Mouse (Mus musculus) thymus, postnatal 4 days (tissue): ENCODE data around the gene Zkscan7.

ENCODE experiments used
- DNase-seq: peaks from one replicate; pipeline ENCODE4 v3.0.0; 2021

Zkscan7 gene

DNA sequence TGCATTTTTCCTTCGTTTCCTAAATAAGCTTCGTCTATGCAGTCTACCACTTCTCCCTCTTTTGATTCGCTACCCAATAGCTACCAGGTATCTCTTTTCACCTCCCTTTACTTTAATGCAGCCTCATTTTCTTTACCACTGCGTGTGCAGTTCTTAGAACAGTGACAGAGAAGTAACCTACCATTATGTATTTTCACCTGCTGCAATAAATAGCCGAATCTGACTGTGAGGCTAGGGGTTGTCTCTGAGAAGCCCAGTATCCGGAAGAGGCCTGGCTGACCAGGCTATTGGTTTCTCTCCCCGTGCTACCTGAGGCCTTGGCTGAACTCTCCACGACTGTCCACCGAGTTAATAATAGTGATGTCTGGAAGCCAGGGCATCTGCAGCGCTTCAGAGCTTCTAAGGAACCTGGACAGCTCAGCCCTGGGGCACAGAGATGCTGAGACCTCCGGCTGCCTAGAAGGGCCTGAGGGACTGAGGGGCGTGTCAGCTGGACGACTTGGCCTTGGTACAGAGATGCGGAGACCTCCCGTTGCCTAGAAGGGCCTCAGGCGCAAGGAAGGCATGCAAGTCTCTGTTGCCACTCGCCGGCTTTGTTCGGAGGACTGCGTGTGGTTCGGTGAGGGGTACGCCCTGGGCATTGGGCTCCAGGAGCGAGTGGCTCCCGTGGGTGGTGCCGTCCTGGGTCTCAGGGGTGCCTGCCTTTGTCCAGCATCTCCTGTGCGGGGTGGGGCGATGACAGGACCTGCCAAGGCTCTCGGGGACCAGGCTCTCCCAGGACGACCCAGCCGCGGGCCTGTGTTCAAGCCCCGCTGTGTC is 17.4 kb downstream of the Zkscan7 start:
- DNase-seq, result peak; percentile 13

- DNase-seq, result no peak
These were observed 37.0 kb downstream of the Zkscan7 start for GRCm38 (mm10) chr9:122922436-122922835.

- DNase-seq, result peak; percentile 16
These were observed 37.5 kb downstream of the Zkscan7 start, which contains the start of gene Zfp105 for GRCm38 (mm10) chr9:122922936-122923381. Zfp105 (plus strand) TSS chr9:122923072.

GRCm38 (mm10) chr9:122928915-122929314 is 43.4 kb downstream of the Zkscan7 start:
- no peak for DNase-seq
